Mouse (Mus musculus): ENCODE data around the gene Cd300c2.
"Not testable (repeated sequence)": the region's sequence is repeated elsewhere in the genome, so short reads cannot be mapped to it uniquely, and the experiment has no call there.

Gene Cd300c2

GRCm38 (mm10) chr11:115001474-115002040, at the start of gene Cd300c2:
Gene Cd300c2 (minus strand): TSS chr11:115001880.
- no peak for DNase-seq (ENCODE audit: low spot score)

- no peak for DNase-seq (ENCODE audit: low spot score)
These were observed 47.7 kb upstream of the Cd300c2 start for GRCm38 (mm10) chr11:115049282-115049895.

- no peak for DNase-seq (ENCODE audit: low spot score)
These were observed 46.6 kb upstream of the Cd300c2 start, which contains the start of gene Cd300ld3 for GRCm38 (mm10) chr11:115048259-115048658. Gene Cd300ld3 (minus strand): TSS chr11:115048409.

GRCm38 (mm10) chr11:115037669-115038068, 36.0 kb upstream of the Cd300c2 start, which contains the start of gene Cd300ld5:
Gene Cd300ld5 (minus strand): TSS chr11:115037769.
- DNase-seq (ENCODE audit: low spot score): not testable (repeated sequence)

GRCm38 (mm10) chr11:115026912-115027311, 25.2 kb upstream of the Cd300c2 start, which contains the start of gene Cd300ld4:
Gene Cd300ld4 (minus strand): TSS chr11:115027012.
- DNase-seq (ENCODE audit: low spot score): not testable (repeated sequence)

- DNase-seq (ENCODE audit: low spot score): not testable (repeated sequence)
These were observed 14.4 kb upstream of the Cd300c2 start, which contains the start of gene Cd300ld2 for GRCm38 (mm10) chr11:115016093-115016492. Gene Cd300ld2 (minus strand): TSS chr11:115016193.

GRCm38 (mm10) chr11:115004070-115004469, 2.4 kb upstream of the Cd300c2 start:
- no peak for DNase-seq (ENCODE audit: low spot score)

GRCm38 (mm10) chr11:114989793-114990192, 11.9 kb downstream of the Cd300c2 start, which contains the start of gene Cd300ld:
Gene Cd300ld (minus strand): TSS chr11:114989922.
- no peak for DNase-seq (ENCODE audit: low spot score)

GRCm38 (mm10) chr11:114981866-114982265, 19.8 kb downstream of the Cd300c2 start:
- DNase-seq (ENCODE audit: low spot score): no peak

GRCm38 (mm10) chr11:114972726-114973125, 29.0 kb downstream of the Cd300c2 start:
- DNase-seq (ENCODE audit: low spot score): no peak

GRCm38 (mm10) chr11:114968752-114969207, 32.9 kb downstream of the Cd300c2 start, which contains the start of gene Cd300c:
Gene Cd300c (minus strand): TSS chr11:114969157.
- DNase-seq (ENCODE audit: low spot score): no peak

- no peak for DNase-seq (ENCODE audit: low spot score)
These were observed 36.4 kb downstream of the Cd300c2 start for GRCm38 (mm10) chr11:114965182-114965828.

GRCm38 (mm10) chr11:114960369-114960768, 41.3 kb downstream of the Cd300c2 start:
- no peak for DNase-seq (ENCODE audit: low spot score)

Measured in ovary, postnatal 10 days (tissue).